Mouse (Mus musculus): Measurements from ENCODE around the gene C130050O18Rik.

GRCm38 (mm10) chr5:139373126-139373525 lies 32.0 kb upstream of the C130050O18Rik start:
- TF ChIP-seq POLR2A (IDR thresholded peaks at IDR 0.05; ENCODE audit: insufficient read length, low read depth) (no peak), E2F4 (IDR thresholded peaks at IDR 0.05; ENCODE audit: insufficient read depth) (no peak), SRF (IDR thresholded peaks at IDR 0.05; ENCODE audit: control insufficient read depth, insufficient read length, low read depth) (no peak), MAX (IDR thresholded peaks at IDR 0.05; ENCODE audit: low read depth) (no peak), USF1 (IDR thresholded peaks at IDR 0.05; ENCODE audit: low read depth) (no peak)

All from myocyte (in vitro differentiated cells).